Mouse (Mus musculus) skeletal muscle tissue, adult 2 months (tissue): Measurements from ENCODE around the gene Sept5.

Experiments
- DNase-seq: peaks from one replicate; pipeline ENCODE4 v3.0.0-alpha.2; 2012; ENCODE audit warnings: low read depth, low spot score

Sept5 gene

DNA sequence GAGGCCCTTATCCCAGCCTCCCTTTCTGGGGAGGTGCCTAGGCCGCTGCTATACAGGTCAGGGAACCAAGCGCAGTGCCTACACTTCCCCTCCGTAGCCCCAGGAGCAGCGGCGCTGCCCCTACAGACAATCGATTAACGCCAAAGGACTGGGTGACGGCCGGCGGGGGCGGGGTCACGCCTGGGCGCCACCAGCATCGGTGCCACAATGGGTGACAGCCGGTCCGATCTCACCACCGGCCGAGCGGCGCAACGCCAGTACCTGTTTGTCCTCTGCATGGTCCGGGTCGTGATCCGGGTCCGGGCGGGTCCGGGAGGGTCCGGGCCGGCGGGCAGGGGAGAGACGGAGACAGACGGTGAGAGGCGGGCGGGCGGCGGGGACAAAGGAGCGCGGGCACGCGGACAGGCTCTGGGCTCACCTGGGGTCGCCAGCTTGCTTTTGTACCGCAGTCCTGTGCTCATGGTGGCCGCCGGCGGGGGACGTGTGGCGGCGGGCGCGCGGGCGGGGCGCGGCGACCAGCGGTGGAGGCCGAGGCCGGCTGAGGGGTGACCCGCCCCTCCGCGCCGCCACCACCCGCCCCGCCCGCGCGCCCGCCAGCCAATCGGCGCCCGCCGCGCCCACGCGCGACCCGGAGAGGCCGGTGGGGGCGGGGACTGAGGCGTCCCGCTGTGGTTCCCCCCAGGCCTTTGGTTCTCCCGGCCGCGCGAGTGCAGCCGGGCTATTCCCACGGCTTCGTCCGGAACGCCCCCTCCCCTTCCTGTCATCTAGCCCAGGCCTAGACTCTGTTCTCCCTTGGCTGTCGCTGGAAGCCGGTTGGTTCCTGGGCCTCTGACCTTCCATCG is at the start of gene Sept5:
Gene Sept5 (minus strand): TSS at position 565 of the 842 bp plus-strand sequence.
- DNase-seq = no peak

DNA sequence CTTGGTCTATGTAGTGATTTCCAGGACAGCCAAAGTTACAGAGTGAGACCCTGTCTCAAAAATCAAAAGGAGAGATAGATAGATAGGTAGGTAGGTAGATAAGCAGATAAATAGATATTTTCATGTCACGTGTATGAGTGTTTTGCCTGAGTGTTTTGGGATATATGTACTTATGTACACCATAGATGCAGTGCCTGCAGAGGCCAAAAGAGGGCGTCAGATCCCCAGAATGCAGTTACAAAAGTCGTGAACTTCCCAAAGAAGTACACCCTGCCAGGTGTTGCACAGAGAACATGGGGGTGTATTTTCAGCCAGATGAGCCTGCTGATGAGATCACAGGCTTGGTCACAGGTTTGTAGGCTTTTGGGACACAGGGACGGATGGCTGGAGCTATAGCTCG is 49.4 kb upstream of the Sept5 start:
- DNase-seq = no peak

DNA sequence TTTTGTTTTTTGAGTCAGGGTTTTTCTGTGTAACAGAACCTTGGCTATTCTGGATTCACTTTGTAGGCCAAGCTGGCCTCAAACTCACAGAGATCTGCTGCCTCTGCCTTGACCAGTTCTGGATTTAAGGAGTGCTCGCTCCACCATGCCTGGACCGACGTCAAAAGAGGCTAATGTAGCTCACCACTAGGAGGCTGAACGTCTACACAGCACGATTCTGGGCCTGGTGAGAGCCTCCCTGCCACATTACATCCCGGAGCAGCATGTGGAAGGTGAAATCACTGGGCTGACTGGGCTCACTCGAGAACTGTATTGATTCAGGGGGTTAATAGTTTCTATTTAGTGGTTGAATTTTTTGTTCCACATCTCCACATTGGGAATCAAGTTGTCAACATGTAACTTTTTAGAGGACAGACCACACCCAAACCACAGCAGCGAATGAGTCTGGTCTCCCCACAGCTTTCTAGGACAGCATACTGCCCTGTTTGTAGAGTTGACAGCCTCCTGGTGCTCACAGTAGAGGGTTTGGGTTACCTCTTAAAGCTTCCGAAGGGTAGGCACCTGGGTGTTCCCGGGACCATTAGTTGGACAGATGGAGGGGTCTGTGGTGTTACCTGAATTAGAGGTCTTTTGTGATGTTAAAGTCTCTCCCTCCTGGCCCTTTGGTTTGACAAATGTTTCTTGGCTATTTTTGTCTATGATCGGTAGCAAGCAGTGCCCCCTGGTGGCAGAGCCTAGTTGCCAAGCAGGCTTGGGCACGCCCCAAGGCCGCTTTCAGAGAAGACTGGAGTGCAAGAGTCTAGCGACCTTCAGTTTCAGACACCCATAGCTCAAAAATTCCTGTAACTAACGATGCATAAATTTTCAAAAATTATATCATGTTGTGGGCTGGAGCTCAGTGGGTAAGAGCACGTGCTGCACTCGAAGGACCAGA is 48.3 kb upstream of the Sept5 start:
- peak; percentile 43 for DNase-seq

DNA sequence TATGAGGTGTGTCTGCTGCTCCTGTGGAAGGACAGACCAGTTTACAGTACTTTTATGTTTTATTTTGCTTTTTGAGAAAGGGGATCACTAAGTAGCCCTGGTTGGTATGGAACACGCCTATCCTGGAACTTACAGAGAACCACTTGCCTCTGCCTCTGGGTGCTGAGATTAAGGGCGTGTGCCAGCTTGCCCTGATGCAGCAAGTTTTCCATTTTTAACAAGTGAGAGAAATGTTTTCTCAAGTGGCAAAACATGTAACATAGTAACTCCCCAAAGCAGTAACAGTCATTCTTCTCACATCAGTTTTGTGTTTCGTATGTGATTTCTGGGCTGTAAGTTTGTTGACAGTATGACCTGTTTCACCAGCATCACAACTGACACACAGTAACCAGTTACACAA is 43.3 kb upstream of the Sept5 start:
- DNase-seq = no peak

DNA sequence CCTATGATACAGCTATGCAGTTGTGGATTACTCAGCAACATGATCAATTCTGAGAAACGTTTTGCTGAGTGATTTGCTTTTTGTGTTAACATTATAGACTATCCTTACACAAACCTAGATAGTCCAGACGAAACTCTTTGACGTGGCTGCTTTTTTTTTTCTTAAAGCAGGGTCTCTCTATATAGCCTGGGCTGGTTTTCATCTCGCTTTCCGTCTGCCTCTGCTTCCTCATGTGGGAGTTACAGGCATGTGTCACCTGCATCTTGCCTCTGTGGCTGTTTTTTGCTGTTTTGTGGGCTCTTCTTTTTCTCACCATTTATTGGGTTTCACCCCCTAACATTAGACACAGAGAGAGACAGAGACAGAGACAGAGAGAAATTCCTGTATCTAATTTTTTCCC is 42.3 kb upstream of the Sept5 start:
- DNase-seq = no peak

DNA sequence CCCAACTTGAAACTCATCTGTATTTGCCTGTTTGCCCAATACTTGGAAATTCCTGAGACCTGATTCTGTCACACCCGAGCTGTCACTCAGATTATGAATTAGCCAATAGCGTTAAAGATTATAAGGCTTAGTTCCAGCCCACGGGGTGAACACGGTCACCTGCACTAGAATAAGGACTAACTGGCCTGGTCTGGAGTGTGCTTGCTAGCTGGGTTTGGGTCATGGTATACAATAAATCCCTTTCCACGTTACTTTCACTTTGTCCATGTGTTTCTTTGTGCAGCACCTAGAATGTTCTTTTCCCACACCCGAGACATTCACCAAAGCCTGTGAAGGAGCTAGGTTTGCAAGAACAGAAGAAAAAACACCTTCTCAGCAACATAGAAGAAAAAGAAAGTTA is 40.2 kb upstream of the Sept5 start:
- no peak for DNase-seq

DNA sequence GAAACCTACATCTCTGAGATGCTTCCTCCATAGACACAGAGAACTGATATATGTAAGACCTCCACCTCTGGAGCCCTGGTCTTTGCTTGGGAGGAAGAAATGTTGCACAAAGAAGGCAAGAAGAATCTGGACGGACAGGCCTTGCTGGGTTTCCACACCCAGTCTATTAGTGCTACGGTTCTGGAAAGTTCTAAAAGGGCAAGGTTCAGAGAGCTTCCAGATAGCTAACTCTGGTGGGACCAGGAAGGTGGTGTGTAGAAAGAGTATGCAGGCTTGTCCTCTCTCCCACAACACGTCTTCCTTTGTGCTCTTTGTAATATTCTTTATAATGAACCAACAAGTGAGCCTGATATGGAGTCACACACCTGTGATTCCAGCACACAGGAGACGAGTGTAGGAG is 28.8 kb upstream of the Sept5 start:
- DNase-seq = no peak

DNA sequence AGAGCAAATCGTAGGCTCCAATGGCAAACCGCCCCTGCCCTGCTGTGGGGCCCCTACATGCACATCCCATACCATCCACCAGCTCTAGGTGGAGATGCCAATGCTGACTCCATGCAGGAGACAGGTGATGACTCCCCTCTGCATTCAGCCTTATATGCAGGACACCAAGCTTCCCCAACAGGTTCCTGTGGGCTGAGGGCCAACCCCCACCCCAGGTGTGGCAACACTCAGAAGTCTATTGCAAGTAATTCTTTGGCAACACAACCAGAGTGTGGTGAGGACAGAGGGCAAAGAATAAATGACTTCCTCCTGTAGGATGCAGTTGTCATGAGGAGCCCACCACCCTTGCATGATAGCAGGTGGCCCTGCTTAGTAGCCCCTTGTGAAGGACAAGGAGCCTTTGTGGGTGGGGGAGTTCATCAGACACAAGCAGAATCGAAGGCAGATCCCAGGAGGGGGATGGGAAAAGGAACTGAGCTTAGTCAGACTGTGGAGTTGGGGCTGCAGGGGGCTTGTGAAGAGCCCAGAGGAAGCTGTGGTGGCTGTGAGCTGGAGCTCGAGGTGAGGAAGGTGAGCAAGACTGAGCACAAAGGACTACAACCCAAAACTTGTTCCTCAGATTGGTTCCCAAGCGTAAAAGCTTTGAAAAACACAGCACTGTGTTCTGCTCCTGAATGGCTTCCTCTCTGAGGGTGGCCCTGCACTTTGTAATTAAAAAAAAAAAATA is 25.8 kb upstream of the Sept5 start:
- no peak for DNase-seq

DNA sequence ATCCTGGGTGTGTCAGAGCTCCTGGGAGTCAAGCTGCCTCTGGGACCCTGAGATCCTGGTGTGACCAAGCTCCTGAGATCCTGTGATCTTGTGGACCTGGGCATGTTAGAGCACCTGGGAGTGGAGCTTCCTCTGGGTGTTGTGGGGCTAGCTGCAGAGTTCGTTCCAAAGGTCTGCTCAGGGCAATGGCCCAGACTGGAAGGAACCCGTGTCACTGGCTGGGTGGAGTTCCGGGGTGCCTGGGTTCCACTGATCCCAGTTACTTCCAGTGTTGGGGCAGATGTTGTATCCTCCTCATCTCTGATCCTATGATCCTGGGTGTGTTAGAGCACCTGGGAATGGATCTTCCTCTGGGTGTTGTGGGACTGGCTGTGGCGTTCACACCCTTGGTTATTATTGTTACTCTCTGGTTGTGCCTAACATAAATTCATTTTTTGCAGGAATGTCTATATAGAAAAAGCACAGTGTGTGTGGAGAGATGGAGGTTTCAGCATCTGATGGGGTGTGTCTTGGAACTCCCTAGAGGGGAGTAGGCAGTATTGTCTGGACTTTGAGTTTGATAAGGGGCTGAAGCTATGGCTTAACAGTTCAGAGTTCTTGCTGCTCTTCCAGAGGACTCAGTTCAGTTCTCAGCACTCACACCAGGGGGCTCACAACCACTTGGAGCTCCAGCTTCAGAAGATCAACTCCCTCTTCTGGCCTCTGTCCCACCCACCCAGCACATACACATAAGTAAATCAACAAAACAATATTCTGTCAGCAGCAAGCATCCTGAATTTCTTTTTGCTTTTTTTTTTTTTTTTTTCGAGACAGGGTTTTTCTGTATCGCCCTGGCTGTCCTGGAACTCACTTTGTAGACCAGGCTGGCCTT is 23.8 kb upstream of the Sept5 start:
- DNase-seq = no peak

DNA sequence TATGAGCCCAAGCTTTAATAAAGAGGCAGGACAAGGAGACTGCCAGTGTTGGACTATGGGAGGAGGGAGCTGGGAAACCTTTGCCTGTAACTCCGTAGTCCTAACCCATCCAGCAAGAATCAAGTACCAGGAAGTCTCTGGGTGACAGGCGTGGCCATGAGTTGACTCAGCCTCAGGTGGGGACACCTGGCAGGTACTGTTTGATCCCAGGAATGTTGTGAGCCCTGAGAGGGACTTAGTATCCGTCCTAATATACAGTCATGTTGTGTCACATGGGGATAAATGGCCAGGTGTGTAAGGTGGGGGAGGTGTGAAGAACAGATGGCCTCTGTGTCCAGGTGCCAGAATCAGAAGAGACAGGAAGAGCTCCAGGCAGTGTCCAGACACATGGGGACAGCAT is 19.4 kb upstream of the Sept5 start:
- no peak for DNase-seq

DNA sequence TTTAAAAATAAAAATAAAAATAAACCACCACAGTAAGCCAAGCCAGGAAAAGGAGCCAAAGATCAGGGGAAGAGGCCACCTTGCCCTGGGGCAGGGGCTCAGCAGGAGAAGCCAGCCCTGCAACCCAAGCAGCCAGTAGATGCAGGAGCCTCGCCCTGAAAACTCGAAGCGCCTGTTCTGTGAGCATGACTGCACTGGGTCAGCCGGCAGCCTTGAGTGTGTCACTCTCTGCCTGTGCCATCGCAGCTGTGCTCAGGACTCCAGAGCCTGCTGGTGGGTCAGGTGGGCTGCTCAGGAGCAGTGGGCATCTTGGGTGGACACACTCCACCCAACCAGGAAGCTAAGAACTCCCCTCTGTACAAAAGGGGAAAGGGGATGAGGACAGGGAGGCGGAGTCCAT is 15.6 kb upstream of the Sept5 start:
- DNase-seq = no peak

DNA sequence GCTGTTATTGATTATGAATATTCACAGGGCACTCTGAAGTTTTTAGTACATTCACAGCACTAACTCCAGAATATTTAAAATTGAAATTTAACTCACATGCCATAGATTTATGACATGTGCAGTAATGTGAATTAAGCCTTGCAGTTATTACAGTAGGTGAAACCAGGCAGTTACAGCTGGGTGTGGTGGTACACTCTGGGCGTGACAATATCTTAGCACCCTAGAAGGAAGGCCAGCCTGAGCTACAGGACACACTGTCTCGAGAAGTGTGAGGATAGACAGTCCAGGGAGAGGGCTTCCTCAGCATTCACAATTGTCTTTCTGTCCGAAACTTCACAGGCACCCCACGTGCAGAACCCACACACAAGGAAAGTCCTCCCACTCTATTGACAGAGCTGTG is 14.7 kb upstream of the Sept5 start:
- DNase-seq = no peak

DNA sequence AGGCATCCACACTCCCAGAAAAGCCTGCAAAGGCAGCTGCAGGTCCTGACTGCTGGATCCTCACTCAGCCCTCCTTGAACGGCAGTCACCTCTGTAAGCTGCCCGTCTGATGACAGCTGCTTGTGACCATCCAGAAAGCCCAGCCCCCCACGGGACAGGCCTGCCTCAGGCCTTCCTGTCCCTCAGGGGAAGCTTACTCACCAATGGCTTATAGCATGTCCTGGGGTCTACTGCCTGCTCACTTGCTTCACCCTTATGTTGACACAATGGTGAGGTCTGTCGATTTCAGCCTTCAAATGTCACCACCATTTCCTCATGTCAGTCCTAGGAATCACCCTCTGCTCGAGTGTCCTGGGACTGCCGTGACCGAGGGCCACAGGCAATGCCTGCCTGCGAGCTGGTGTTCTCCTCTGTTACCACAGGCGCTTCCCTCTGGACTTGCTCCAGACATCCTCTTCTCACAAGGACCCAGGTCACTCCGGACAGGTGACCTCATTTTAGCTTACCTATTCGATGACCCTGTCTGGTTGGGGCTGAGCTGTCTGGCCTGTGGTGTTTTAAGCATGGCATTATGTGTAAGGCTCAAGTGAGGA is 13.7 kb upstream of the Sept5 start:
- no peak for DNase-seq

DNA sequence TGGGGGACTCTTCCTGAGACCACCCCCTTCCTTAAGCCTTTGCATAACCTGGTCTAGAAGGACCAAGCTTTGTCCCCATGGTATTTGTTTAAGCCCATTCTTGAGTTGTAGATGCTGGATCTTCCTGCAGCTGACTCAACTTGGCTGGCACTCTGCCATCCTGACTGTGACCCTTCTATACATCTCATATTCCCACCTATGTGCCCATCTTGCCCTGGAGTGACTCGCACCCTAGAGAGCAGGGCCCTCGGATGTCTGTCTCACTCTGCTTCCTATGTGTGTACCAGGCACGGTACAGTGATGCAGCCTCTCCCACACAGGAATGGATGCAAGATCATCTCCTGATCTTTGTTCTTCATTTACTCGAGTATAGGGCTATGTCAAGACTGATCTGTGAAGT is 13.1 kb upstream of the Sept5 start:
- no peak for DNase-seq

DNA sequence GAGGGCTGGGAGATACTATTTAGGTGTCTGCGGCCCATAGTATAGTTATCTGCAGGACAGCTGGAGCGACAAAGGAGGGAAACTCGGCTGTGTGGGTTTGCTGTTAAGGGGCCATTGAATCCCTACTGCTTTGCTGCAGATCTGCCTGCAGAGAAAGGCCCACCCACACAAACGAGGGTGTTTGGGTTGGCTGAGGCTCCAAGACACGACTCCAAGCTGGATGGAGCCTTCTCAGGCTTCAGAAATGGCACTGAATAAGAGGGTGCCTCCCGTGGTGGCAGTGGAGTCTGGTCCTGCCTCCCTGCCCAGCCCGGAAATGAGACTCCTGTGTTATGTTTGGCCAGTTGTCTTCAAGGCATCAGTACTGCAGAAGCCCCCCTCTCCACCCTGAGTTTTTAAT is 12.5 kb upstream of the Sept5 start:
- no peak for DNase-seq

DNA sequence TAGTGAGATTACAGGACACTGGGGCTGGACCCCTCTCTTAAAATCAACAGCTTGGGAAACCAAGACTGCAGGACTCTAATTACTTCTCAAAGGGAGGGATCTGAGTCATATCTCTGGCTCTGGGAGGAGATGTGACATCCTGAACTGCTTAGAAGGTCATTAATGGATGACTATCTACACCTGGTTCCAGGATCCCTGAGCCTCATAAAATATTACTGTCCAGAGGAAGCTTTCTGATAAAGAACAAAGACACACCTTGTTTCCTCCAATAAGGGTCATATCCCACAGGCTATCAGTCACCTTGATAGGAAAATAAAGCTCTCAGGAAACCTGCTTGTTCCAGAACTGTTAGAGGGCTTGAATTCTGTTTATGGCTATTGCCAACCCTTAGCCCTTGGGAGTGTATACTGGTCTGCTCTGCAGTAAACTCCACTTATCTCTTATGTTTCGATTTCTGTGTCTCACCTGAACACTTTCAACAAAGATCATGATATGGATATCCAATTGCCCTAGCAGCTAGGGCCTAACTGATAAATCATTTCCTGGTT is 9.7 kb upstream of the Sept5 start:
- DNase-seq = no peak

DNA sequence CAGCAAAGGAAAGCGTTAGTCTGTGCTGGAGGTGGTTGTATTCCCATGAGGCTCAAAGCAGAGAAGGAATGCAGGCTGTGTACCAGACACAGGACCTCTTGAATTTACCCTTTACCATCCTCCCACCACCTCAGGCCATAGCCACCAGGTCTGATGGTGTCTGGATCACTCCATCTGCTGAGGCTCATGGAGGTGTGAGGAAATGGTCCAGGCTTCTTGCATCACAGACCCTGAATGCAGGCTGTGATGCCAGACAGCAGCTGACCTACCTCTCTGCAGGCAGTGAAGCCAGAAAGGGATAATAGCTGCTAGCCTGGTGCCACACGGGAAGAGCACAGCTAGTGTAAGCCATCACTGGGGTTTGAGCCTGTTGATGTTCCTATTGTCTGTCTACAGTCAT is 8.6 kb upstream of the Sept5 start:
- DNase-seq = no peak

DNA sequence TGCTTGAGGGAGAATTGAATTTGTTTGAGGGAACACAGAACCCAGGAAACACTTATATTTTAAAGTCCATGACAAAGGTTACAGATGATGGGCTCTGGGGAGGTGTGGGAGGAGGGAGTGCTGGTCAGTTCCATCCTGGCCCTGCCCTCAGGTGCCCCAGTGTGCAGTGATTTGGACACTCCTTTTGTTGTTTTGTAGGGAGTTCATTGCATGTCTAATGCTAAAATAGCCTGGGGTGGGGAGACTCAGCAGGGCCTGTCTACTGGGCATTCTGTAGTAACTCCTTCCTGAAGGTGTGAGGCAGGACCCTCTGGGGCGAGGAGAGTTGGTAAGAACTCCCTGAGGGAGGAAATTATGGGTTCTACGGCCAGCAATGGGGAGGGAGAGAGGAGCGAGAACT is 7.0 kb upstream of the Sept5 start:
- DNase-seq = no peak

DNA sequence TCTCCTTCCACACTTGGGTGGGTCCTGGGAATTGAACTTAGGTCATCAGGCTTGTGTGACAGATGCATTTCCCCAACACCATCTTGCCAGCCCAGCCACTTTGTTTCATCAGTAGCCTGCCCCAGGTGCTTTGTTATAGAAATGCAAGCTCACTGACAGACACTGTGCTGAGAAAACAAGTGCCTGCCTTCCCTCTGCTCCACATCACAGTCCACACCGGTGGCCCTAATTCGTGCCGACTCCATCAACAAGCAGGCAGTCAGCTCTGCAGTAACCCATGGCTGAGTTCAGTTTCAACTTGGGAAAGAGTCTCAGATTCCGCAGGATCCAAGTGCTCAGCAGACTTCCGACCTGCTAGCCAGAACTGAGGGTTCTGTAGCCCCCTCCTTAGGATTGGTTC is 6.6 kb upstream of the Sept5 start:
- DNase-seq = no peak

DNA sequence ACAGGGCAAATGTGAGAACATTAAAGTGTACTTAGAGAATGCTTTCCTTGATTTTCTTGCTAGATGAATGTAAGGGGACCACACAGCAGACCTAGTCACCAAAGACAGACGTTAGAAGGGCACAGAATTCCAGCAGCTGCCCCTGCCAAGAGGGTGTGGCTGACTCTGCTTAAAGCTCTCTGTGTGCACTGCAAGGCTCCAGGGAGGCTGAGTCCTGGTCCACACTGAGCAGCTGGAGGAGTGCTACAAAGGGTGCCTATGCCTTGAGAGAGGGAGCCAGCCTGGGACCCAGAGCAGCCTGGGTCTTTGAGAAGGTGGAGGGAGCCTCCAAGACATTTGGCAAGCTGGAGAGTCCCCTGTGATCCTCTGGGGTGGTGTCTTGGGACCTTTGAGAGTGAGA is 3.6 kb upstream of the Sept5 start:
- DNase-seq = no peak

DNA sequence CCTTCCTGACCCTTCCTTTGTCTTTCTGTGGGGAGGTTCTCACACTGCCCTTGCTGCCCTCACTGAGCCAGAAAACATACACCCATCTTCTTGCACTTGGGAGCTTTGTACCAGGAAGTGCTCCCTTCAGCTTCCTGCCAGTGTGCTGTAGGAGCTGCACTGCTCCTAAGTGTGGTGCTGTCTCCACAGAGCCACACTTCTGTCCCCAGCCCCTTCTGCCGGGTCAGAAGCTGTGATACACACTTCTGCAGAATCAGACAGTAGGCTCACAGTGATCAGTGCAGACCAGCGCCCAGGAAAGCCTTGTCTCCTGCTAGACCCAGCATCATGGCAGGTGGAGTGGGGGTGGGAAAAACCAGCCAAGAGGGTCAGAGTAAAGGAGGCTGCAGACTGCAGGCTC is 3.1 kb upstream of the Sept5 start:
- no peak for DNase-seq
